Mouse (Mus musculus): Measurements from ENCODE around the gene Ybey.
A peak's percentile ranks its signal among the peaks of the same experiment; 100 is the strongest.

Gene Ybey

GRCm38 (mm10) chr10:76468203-76469162 lies at the start of gene Ybey, which contains the start of gene Mcm3ap:
TSS of gene Ybey (minus strand) at chr10:76469114.
TSS of gene Mcm3ap (plus strand) at chr10:76468927.
- DNase-seq (ENCODE audit: low spot score in 2 of 2): peak; percentile 80 to 83

DNA sequence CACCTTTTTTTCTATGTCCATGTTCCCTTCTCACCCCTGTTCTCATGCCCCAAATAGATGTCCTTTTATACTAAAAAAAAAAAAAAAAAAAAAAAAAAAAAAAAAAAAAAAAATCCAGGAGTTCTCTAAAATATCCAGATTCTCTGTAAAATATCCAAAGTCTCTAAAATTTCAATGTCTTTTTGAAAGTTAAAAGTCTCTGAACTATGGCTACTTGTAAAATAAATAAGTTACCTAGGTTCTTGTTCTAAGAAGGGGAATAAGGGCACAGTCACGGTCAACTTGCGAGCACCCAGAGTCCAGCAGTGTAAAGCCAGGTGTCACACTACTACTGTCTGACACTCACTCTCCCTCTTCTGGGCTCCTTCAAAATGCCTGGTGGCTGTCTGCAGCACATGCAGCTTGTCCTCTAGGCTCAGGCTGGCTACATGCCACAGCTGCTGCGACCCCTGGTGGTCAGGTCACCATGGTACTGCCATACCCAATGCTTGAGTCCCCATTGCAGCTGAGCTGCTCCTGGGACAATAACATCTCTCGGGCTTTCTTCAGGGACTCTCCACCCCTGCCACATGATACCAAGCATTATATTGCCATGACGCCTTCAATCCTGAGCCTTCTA lies 44.2 kb upstream of the Ybey start:
- DNase-seq (ENCODE audit: low spot score in 2 of 2): peak; percentile 36 to 37

- DNase-seq (ENCODE audit: low spot score in 2 of 2): no peak
Measured at GRCm38 (mm10) chr10:76505865-76506264, 37.0 kb upstream of the Ybey start.

DNA sequence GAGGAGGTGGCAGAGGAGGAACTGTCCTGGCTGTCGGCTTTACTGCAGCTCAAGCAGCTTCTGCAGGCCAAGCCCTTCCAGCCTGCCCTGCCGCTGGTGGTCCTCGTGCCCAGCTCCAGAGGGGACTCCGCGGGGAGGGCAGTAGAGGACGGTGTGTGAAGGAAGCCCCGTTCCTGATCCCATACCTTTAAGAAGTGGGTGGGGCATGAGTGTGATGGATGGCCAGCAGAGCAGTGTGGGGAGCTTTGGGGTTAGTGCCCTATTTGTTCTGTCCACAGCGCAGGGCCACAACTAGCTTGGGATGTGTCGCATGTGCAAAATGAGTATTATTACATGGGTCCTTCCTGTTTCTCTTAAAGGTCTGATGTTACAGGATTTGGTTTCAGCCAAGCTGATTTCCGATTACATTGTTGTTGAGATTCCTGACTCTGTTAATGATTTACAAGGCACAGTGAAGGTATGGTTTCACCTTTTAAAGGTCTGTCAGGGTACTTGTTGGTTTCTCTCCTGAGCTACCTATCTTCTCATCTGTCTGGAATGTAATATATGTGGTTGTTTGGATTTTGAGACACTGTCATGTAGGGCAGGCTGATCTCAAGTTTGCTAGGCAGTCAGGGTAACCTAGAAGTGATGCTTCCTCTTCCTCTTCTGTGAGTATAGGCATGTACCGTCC lies 35.5 kb upstream of the Ybey start:
- no peak for DNase-seq (ENCODE audit: low spot score in 2 of 2)

DNA sequence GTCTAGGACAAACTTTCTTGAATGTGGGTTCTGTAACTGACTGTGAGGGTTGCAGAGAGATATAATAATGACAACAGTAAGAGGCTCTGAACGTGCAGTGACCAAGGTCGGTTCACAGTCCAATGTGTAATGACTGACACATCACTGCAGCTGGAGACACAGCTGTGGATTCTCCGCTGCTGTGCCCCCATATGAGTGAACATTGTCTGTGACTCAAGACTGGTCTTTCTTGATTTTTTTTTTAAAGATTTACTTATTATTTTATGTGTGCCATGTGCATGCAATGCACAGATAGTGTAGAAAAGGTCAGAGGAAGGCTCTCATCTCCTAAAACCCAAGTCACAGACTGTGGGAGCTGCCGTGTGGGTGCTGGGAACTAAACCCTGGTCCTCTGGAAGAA lies 28.6 kb upstream of the Ybey start:
- no peak for DNase-seq (ENCODE audit: low spot score in 2 of 2)

GRCm38 (mm10) chr10:76496366-76496765 lies 27.5 kb upstream of the Ybey start:
- DNase-seq (ENCODE audit: low spot score in 2 of 2): no peak

DNA sequence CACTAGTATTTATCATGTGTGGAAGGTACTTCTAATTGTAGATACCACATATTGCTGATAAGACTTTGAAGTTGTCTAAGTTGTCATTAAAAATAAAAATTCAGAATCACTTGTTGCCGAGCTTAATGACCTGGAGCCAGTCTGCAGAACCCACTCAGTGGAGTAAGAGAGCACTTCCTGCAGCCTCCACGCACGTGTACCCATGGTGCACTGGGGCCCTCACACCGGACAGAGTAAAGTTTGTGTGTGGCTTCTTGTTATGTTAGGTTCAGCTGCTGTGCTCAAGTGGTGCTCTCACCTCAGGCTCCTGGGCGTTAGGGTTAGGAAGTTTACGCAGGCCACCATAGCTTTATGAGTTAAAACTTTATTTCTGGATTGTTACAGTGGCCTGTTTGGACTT lies 26.6 kb upstream of the Ybey start:
- no peak for DNase-seq (ENCODE audit: low spot score in 2 of 2)

DNA sequence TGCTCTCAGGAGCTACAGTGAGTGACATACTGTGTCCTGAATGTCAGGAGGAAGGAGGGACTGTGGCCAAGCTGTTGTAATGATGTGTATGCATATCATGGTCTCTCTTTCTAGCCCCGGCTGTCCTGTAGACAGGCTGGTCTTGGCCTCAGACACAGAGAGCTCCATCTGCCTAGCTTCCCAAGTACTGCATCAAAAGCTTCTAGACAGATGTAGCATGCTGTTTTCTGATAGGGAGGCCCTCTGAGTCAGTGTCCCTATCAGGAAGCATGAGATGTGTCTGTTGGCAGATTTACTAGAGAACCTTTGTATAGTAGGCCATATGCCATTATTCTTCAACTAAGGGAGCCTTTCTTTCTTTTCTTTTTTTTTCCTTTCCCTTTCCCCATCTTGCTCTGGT lies 24.6 kb upstream of the Ybey start:
- DNase-seq (ENCODE audit: low spot score in 2 of 2): no peak

DNA sequence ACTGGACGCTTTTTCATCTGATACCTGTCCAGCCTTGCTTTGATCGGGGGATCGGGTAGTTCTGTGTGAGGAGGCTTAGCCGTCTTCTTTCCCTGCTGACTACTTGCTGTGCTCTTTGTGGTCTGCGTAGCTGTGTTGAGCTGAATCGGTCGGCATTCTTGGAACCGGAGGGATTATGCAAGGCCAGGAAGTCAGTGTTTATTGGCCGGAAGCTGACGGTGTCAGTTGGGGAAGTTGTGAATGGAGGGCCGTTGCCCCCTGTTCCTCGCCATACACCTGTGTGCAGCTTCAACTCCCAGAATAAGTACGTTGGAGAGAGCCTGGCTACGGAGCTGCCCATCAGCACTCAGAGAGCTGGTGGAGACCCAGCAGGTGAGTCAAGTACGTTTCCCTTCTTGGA lies 20.3 kb upstream of the Ybey start:
- DNase-seq (ENCODE audit: low spot score in 2 of 2): no peak

DNA sequence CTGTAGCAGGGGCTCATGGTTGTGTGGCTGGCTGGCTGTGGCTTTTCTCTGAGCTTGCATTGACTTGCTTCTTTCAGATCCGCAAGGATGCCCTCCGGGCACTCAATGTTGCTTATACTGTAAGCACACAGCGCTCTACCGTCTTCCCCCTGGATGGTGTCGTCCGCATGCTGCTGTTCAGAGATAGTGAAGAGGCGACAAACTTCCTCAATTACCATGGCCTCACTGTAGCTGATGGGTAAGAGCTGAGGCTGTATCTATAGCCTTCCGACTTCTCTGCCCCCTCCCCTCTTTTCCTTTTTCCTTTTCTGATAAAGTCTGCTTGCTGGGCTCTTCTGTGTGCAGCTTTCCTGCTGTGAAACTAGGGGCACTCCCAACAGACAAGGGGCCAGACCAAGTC lies 19.4 kb upstream of the Ybey start:
- DNase-seq (ENCODE audit: low spot score in 2 of 2): no peak

DNA sequence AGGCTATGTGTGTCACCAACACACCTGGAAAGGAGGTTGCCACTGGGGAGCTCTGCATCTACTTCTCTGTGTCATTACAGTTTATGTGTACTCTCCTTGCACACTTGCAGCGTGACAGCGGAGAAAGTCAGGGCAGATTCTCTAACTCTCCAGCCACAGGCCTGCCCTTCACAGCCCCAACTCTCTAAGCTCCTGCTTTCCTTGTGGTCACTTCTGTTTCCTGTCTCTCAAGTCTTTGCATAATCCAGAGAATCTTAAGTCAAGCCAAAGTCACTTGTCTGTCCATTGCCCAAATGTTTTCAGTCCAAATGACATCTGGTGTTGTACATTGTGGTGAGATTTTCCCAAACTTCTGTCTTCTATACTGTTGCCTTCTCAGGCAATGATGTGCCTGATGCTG lies 17.4 kb upstream of the Ybey start:
- DNase-seq (ENCODE audit: low spot score in 2 of 2): no peak

DNA sequence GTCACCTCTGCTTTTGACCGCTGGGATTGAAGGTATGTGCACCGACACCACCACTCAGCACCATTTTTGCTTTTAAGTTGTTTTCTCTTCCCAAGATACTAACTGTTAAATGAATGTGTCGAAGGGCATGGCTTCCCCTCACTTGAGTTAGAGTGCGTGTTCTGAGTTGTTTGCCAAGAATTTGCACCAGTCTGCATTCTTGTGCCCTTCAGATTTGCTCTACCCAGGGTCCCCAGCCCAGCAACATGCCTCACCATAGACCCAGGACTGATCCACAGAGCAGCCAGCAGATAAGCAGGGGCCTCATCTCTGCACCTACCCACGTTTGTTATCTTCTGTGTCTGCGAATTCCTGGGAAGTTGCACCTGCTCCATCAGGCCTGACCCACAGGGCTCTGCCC lies 12.6 kb upstream of the Ybey start:
- DNase-seq (ENCODE audit: low spot score in 2 of 2): no peak

DNA sequence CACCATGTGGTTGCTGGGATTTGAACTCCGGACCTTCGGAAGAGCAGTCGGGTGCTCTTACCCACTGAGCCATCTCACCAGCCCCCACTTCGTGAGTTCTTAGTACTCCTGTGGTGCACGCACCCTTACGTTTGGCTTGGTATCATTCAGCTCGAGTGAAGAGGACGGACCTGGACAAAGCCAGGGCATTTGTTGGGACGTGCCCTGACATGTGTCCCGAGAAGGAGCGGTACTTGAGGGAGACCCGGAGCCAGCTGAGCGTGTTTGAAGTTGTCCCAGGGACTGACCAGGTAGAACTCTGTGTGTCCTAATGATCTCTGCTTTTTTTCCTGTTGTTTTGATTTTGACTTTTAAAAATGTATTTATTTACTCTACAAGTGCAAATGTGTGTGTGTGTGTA lies 11.9 kb upstream of the Ybey start:
- DNase-seq (ENCODE audit: low spot score in 2 of 2): no peak

DNA sequence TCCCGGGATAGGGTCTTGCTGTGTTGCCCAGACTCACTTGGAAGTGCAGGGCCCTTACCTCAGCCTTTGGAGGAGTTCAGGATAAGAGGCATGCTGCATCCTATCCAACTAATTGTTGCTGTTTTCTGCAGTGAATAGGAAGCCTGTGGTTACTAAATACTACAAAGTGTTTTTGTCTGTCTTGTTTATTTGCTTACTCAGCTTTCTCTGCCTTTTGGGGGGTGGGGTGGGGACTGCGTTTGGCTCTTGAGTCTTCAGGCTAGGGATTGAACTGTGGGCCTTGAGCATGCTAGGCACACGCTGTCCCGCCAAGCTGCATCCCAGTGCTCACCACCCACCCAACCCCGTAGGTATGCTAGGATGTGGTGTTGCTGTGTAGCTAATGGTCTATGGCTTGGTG lies 4.8 kb upstream of the Ybey start:
- no peak for DNase-seq (ENCODE audit: low spot score in 2 of 2)

DNA sequence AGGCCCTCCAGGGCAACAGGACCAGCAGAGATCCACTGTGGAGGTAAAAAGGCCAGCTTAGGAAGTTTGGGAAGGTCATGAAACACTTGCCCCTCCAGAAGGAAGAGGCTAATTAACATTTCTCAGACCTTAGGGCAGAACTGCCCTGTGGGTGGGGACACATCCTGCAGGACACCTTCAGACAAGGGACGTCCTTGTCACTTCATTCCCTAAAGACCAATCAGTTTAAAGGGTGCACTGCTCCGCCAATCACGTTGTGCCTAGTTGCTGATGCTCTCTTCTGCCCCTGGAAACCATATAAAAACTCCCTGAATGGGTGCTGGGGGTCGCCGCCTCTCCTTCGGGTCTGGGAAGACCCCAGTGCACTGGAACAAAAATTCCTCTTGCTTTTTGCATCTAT lies 6.2 kb downstream of the Ybey start:
- no peak for DNase-seq (ENCODE audit: low spot score in 2 of 2)

GRCm38 (mm10) chr10:76462312-76462711 lies 6.6 kb downstream of the Ybey start:
- no peak for DNase-seq (ENCODE audit: low spot score in 2 of 2)

GRCm38 (mm10) chr10:76461255-76461654 lies 7.7 kb downstream of the Ybey start:
- DNase-seq (ENCODE audit: low spot score in 2 of 2): no peak

GRCm38 (mm10) chr10:76455289-76455688 lies 13.6 kb downstream of the Ybey start:
- peak in 1 of 2 experiments; percentile 30 for DNase-seq (ENCODE audit: low spot score in 2 of 2)

DNA sequence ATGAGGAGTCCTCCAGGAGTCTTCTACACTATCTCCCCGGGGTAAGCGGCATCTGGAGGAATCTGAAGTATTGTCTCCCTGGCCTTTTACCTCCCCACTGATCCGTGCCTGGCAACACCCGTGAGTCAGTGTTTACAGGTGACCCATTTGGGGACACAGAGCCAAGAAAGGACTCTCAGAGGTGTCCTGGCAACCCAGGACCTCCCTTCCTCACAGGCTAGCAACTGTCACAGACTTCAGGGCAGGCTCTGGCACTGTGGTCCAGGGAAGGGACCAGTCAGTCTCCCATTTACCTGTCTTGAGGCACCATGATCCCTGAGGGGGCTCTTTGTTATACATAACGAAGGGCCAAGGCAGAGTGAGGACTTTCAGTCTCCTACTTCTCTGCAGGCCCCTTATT lies 20.1 kb downstream of the Ybey start, which contains the start of gene 2610028H24Rik:
Gene 2610028H24Rik (plus strand): TSS at position 231 of the 400 bp plus-strand sequence.
- no peak for DNase-seq (ENCODE audit: low spot score in 2 of 2)

DNA sequence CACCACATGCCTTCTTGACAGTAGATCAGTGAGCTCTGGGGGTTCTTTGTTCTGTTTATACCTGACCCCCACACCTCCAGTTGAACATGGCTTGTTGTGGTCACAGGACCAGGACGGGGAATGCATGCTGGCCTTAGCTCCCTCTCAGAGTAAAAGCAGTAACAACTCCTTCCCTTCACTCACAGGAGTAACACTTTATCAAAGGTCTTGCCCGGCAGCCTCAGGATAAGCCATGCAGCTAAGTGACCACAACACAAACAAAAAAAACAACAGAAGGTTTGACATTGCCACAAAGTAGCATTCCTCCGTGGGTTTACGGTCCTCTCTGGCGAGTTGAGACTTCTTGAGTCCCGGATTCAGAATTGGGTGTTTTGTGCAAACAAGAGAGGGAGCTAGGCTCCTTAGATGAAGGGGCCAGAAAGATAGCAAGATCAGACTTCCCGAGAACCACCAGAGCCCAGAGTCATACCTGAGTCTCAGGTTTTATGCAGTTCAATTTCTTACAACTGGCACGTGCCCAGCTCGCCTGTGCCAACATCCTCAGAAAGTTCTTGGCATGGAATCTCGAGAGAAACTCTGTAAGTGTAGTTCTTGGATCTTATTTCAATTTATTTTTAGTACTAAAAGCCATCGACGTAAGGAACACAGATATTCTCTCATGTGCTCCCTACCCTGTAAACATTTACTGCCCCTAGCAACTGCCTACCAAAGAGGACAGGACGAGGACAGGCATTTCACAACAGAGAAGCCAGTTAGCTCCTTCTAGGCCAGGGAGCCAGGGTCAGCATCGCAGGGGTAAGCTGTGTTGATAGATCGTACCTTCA lies 21.3 kb downstream of the Ybey start:
- DNase-seq (ENCODE audit: low spot score in 2 of 2): no peak

GRCm38 (mm10) chr10:76445996-76446681 lies 22.8 kb downstream of the Ybey start:
- DNase-seq (ENCODE audit: low spot score in 2 of 2): no peak

All from frontal cortex, postnatal 14 days (tissue).